Mouse (Mus musculus): Measurements from ENCODE around the gene Patj. TPM values are rescaled to one million over a fixed set of nuclear protein-coding genes. Genes with fewer than 3 reads are reported as not detected.
"Not testable (repeated sequence)": the region's sequence is repeated elsewhere in the genome, so short reads cannot be mapped to it uniquely, and the experiment has no call there.

The Patj gene
- total RNA-seq, 2 experiments from 2014 or later = 5.9 to 10.2 TPM

GRCm38 (mm10) chr4:98717735-98718546 is 322.4 kb downstream of the Patj start:
- DNase-seq (ENCODE audit: extremely low spot score in 1 of 2, low spot score in 1 of 2) = no peak

DNA sequence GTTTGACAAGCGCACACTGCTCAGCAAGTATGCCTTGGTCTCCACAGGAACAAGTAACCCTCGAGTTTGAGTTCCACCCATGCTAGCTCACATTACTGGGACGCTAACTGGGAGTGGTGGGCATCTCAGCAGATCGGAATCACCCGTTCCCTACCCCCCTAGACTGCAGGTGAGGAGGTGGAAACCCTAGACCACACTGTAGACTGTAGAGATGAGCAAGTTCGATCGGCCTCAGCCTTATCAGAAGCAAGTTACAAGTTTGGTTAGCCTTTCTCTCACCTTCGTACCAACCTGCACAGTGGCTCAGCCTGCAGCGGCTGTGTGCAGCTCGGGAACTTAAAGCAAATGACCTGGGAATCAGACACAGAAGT is 322.9 kb downstream of the Patj start:
- DNase-seq (ENCODE audit: extremely low spot score in 1 of 2, low spot score in 1 of 2) = no peak

DNA sequence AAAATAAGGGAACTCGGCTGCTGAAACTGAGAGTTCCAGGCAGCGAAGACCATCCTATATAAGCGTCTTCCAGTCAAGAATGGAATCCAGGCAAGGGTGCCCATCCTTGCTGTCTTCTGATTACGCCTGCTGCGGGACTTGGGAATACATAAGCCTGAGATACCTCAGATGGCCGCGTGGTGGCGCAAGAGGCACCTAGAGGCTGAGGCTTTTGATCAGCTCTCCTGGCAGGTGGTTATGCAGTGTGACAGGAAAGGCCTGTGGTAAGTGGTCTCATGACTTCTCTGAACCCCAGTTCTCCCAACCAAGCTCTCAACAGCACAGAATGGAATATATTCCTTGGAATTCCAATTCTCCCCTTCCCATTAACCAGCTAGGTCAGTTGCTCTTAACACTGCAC is 326.9 kb downstream of the Patj start:
- DNase-seq (ENCODE audit: extremely low spot score in 1 of 2, low spot score in 1 of 2) = peak; percentile 29 to 69

- DNase-seq (ENCODE audit: extremely low spot score in 1 of 2, low spot score in 1 of 2) = not testable (repeated sequence)
These were observed 329.1 kb downstream of the Patj start for GRCm38 (mm10) chr4:98724682-98725081.

GRCm38 (mm10) chr4:98725439-98725838 is 329.9 kb downstream of the Patj start:
- DNase-seq (ENCODE audit: extremely low spot score in 1 of 2, low spot score in 1 of 2) = no peak

DNA sequence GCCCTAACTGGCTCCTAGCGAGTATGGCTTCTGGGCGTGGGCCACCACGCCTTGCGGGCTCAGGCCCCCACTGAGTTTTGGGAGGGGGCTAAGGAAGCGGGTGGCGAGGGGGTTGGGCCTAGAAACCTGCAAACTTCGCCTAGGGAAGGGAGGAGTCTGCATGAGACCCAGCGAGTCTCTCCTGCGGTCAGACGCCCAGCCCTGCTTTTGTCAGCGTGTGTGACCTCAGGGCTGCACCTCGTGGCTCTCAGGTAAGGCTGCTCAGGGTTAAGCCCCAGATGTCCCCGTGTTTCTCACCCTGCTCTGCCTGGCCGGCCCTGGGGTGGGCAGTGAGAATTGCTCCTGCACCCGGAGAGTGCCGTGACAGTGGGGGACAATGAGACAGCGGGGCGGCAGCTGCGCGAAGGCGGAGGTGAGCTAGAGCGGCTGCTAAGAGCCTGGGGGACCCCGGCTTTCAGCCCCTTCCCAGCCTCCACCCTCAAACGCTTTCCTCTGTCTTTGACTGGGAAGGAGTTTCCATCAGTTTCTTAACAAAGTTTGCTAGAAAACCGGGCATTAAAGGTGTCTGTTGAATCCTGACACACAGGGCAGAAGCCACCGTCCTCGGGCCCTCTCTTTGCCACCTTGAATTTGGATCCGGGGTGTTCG is 331.1 kb downstream of the Patj start, which contains the start of gene L1td1:
Gene L1td1, plus strand, starts transcription at position 145 of the 648 bp plus-strand sequence.
- no peak for DNase-seq (ENCODE audit: extremely low spot score in 1 of 2, low spot score in 1 of 2)

DNA sequence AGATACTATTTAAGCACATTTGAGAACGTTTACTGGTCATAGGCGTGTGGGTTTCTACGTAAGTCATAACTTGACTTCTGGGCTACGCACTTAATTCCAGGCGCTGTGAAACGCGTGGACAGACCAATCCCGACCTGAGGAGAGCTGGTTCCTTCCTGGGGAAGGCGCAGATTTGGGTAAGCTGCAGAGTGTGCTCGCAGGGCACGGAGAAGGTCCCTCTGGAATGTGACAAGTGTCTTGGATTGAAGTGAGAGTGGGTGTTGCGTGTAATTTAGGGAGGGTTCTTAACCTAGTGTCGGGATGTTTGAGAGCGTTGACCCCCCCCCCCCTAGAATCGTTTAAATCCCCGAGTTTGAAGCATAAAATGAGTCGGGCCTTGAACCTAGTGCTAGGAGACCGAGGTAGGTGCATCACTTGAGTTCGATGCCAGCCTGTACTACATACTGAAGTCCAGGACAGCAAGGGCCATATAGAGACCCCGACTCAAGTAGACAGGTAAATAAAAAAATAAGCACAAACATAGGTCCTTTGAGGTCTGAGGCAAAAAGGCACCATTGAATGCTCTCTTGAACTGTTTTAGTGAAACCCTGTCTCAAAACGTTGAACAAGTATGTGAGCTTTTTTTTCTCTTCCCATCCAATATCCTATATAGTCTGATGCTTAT is 331.8 kb downstream of the Patj start:
- no peak for DNase-seq (ENCODE audit: extremely low spot score in 1 of 2, low spot score in 1 of 2)

- no peak for DNase-seq (ENCODE audit: extremely low spot score in 1 of 2, low spot score in 1 of 2)
These were observed 332.4 kb downstream of the Patj start for GRCm38 (mm10) chr4:98727959-98728347.

DNA sequence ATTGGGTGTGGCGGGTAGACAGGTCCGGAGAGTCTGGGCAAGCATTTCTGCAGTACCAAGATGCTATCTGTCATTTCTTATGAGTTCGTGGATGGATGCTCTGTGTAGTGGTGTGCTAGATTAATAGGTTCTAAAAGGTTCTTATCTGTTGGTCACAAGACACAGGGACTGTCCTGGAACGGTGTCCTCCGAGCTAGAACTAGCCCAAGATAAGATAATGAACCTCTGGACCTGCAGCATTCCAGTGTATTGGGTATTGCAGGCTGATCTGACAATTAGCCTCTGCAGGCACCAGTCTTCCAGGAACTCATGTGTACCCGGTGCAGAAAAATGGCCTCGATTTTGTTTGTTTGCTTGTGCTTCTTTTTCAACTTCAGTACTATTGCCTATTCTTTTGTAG is 333.1 kb downstream of the Patj start:
- no peak for DNase-seq (ENCODE audit: extremely low spot score in 1 of 2, low spot score in 1 of 2)

DNA sequence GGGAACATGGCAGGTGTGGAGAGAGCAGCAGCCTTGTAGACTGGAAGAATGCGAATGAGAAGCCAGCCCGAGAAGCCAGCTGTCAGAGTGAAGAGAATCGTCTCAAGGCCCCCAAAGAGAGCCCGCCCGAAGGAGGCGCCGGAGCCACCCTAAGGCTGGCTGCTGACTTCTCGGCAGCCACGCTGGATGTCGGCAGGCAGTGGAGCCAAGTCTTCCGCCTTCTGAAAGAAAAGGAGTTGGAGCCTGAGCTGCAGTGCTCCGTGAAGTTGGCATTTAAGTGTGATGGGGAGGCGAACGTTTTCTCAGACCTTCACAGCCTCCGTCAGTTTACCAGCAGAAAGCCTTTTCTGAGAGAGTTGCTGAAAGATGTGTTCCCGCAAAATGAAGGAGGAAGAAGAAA is 338.1 kb downstream of the Patj start:
- no peak for DNase-seq (ENCODE audit: extremely low spot score in 1 of 2, low spot score in 1 of 2)

DNA sequence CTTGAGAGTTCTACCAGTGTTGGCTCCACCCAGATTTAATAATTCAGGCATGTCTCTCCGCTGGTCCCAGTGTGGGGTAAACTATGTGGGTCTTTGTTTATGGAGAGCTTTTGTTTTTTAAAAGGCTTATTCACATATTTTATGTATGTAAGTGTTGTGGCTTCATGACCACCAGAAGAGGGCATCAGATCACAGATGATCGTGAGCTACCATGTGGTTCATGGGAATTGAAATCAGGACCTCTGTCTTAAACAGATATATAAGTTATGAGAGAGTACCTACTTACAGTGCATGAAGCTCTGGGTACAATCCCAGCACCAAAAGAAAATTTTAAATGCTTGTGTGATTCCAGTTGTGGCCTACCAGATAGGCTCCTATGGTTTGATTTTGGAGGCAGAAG is 344.2 kb downstream of the Patj start:
- no peak for DNase-seq (ENCODE audit: extremely low spot score in 1 of 2, low spot score in 1 of 2)

DNA sequence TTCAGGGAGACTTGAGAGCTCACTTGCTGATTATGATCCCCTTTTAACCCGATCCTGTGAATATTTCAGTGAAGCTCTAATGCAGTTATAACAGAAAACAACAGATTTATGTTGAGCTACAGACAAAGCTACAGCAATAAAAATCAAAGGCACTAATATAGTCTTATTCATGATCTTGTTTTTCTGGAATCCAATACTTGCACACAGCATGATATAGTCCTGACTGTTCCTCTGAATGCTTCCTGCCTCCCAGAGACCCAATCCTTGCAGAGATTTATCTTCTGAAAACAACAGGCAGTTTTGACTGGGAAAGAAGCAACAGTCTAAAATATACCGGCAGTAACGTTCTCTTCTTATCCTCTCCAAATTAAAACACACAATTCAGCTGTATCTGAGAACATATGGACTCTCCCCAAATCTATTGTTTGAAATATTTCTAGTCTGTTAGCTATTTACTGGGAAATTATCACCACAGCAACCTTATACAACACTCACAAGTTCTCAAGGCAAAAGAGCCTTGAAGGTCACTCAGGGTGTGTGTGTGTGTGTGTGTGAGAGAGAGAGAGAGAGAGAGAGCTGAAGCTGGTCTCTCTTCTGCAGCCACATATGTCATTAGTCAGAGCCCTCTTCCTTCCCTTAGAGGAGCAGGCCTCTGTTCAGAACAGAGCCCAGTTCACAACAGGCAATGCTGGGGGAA is 347.8 kb downstream of the Patj start:
- DNase-seq (ENCODE audit: extremely low spot score in 1 of 2, low spot score in 1 of 2) = no peak

GRCm38 (mm10) chr4:98743906-98744210 is 348.3 kb downstream of the Patj start:
- no peak for DNase-seq (ENCODE audit: extremely low spot score in 1 of 2, low spot score in 1 of 2)

DNA sequence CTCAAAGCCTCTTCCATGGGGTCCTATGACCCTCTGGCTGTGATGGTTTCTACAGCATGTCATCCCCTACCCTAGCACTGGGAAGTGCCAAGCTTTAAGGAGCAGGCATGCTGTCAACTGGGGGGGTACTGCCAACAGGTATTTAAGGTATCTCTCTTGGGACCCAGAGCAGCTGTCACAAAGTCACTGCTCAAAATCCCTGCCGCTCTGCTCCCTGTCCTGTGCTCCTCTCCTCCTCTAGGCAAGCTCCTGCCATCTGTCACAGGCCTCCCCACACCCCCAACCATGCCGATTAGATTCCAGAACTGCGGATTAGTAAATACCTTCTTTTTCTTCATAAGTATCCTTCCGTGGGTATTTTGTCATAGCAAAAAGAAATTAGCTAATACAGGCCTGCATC is 358.9 kb downstream of the Patj start:
- DNase-seq (ENCODE audit: extremely low spot score in 1 of 2, low spot score in 1 of 2) = no peak

DNA sequence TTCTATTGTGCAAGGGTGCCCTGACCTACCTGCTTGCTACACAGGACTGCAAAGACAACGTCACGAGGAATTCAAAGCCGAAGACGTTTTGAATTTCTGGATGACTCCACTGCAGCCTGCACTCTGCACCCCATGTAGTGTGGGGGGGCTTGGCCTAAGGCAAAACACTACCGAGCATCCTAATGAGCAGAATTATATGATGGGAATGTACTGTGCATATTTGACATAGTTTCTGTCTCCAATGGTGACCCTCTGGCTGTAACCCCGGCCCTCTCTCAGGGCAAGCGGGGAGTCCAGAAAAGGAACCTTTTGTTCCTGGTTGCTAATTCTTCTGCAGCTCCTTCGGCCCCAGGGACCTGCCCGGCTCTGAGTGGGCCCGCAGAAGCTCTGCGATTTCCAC is 360.6 kb downstream of the Patj start:
- DNase-seq (ENCODE audit: extremely low spot score in 1 of 2, low spot score in 1 of 2) = no peak

GRCm38 (mm10) chr4:98758012-98758821 is 362.6 kb downstream of the Patj start:
- peak in 1 of 2 experiments; percentile 18 for DNase-seq (ENCODE audit: extremely low spot score in 1 of 2, low spot score in 1 of 2)

GRCm38 (mm10) chr4:98758872-98759518 is 363.4 kb downstream of the Patj start:
- DNase-seq (ENCODE audit: extremely low spot score in 1 of 2, low spot score in 1 of 2) = no peak

DNA sequence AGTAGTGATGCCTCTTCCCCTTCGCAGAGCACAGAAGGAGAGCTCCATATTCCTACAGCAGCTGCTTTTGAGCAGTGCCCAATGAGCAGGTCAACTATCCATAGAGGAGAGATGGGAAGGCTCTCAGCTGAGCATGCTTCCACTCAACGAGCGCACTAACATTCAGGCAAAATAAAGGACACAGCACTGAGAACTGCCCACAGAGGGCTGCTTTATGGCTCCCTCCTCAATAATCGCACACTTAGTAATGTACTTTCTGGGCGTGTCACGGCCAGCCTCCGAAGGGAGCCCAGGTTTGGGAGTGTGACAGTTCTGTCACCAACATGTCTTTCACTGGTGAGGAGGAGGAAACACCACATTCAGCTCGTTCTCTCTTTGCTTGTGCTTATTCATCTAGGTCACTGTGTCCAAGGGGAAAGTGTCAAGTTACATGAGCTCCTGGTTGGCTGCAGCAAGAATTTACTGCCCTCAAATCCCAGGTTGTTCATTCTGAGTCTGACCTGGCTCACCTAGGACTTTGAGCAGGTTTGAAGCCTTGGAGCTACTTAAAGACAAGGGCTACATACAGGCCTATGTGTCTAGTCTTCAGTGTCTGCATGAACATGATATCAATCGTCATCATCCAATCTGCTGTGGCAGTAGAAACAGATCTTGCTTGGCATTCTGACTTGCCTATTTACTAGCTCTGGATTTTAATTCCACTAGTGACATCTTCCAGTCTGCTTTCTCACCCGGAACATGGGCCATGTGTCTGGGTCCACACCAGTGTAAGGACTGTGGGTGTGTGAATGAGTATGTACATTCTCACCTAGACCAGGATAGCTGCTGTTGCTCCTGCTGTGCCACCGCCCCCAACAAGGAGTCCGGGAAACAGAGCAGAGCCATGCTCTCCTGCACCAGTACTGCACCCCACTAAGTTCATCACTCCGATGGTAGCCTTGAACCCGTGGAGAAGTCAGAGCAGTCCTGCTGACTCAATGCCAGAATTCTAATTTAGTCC is 371.8 kb downstream of the Patj start:
- DNase-seq (ENCODE audit: extremely low spot score in 1 of 2, low spot score in 1 of 2) = no peak

All from layer of hippocampus, postnatal 25 days (tissue).